Mouse (Mus musculus) C2C12 (cell line): ENCODE results near the gene Rab40b.

Experiments
- CEBPB ChIP-seq: IDR thresholded peaks from one replicate; pipeline ENCODE4 v1.6.1; 2011; ENCODE audit warnings: low read depth, mild to moderate bottlenecking, control low read depth, moderate library complexity
- CTCF ChIP-seq: IDR thresholded peaks from one replicate; pipeline ENCODE4 v1.5.1; 2011; ENCODE audit not compliant: control insufficient read depth, insufficient read depth, insufficient read length
- FOSL1 ChIP-seq: IDR thresholded peaks from one replicate; pipeline ENCODE4 v1.8.0; 2011; ENCODE audit warnings: mild to moderate bottlenecking, low read length; ENCODE audit not compliant: poor library complexity, insufficient read depth, severe bottlenecking
- MAX ChIP-seq: IDR thresholded peaks from one replicate; pipeline ENCODE4 v1.6.1; 2011; ENCODE audit warnings: mild to moderate bottlenecking, control low read depth
- MYOD1 ChIP-seq: IDR thresholded peaks from one replicate; pipeline ENCODE4 v1.6.1; 2011; ENCODE audit warnings: low read depth; ENCODE audit not compliant: control insufficient read depth, insufficient read length
- MYOG ChIP-seq: IDR thresholded peaks from one replicate; pipeline ENCODE4 v1.6.1; 2011; ENCODE audit not compliant: control insufficient read depth, insufficient read length; ENCODE audit errors: extremely low read depth
- USF1 ChIP-seq: IDR thresholded peaks from one replicate; pipeline ENCODE4 v1.6.1; 2011; ENCODE audit warnings: low read depth, mild to moderate bottlenecking, control low read depth, moderate library complexity

DNA sequence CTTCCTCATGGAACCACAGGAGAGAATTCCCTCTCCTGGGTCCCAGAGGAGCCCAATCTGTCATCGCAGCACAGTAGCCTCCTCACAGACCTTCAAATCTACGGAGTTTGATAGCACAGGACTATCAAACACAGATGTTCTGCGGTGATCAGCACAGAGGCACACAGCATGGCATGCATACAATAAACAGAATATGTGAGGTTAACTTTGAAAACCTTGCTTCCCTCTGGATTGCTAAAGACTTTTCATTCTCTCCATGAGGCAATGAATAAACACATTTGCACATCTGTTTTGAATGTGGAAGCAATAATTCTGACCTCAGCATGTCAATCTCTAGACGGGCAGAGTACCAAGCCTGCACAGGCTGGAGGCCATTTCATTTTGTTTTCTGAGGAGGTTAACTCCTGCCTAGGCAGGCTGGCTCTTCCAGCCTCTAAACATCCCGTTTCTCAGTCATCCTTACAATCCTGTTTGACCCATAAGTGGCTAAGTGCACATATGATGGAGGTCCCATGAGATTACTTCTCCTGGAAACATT, 20.8 kb downstream of the Rab40b start:
- TF ChIP-seq CTCF (no peak), MYOD1 (no peak), USF1 (no peak), MYOG (no peak), MAX (no peak), CEBPB (no peak), FOSL1 (no peak)
